Mouse (Mus musculus): ENCODE measurements around the gene Dmrtc2.
"Not testable (repeated sequence)": the region's sequence is repeated elsewhere in the genome, so short reads cannot be mapped to it uniquely, and the experiment has no call there.

Dmrtc2 gene

GRCm38 (mm10) chr7:24869532-24870165 lies at the start of gene Dmrtc2, which contains the start of gene Lypd4:
TSS of gene Dmrtc2 (plus strand) at chr7:24870057.
TSS of gene Lypd4 (minus strand) at chr7:24869941.
- DNase-seq (ENCODE audit: low spot score in 2 of 2): no peak

- DNase-seq (ENCODE audit: low spot score in 2 of 2): no peak
Measured at GRCm38 (mm10) chr7:24824452-24824851, 45.4 kb upstream of the Dmrtc2 start.

- no peak for DNase-seq (ENCODE audit: low spot score in 2 of 2)
Measured at GRCm38 (mm10) chr7:24827181-24827580, 42.7 kb upstream of the Dmrtc2 start.

- not testable (repeated sequence) for DNase-seq (ENCODE audit: low spot score in 2 of 2)
Measured at GRCm38 (mm10) chr7:24838732-24839409, 31.0 kb upstream of the Dmrtc2 start.

- no peak for DNase-seq (ENCODE audit: low spot score in 2 of 2)
Measured at GRCm38 (mm10) chr7:24839410-24839808, 30.4 kb upstream of the Dmrtc2 start.

- no peak for DNase-seq (ENCODE audit: low spot score in 2 of 2)
Measured at GRCm38 (mm10) chr7:24840331-24840730, 29.5 kb upstream of the Dmrtc2 start.

- no peak for DNase-seq (ENCODE audit: low spot score in 2 of 2)
Measured at GRCm38 (mm10) chr7:24841009-24841408, 28.8 kb upstream of the Dmrtc2 start.

GRCm38 (mm10) chr7:24844144-24844543 lies 25.7 kb upstream of the Dmrtc2 start:
- no peak for DNase-seq (ENCODE audit: low spot score in 2 of 2)

- DNase-seq (ENCODE audit: low spot score in 2 of 2): no peak
Measured at GRCm38 (mm10) chr7:24845181-24845580, 24.7 kb upstream of the Dmrtc2 start.

- DNase-seq (ENCODE audit: low spot score in 2 of 2): no peak
Measured at GRCm38 (mm10) chr7:24845713-24846112, 24.1 kb upstream of the Dmrtc2 start.

GRCm38 (mm10) chr7:24846576-24846975 lies 23.3 kb upstream of the Dmrtc2 start:
- not testable (repeated sequence) for DNase-seq (ENCODE audit: low spot score in 2 of 2)

- no peak for DNase-seq (ENCODE audit: low spot score in 2 of 2)
Measured at GRCm38 (mm10) chr7:24850162-24850561, 19.7 kb upstream of the Dmrtc2 start.

- no peak for DNase-seq (ENCODE audit: low spot score in 2 of 2)
Measured at GRCm38 (mm10) chr7:24850899-24851303, 19.0 kb upstream of the Dmrtc2 start.

- no peak for DNase-seq (ENCODE audit: low spot score in 2 of 2)
Measured at GRCm38 (mm10) chr7:24851596-24852325, 18.1 kb upstream of the Dmrtc2 start.

- DNase-seq (ENCODE audit: low spot score in 2 of 2): no peak
Measured at GRCm38 (mm10) chr7:24852557-24853232, 17.2 kb upstream of the Dmrtc2 start.

GRCm38 (mm10) chr7:24853233-24853563 lies 16.7 kb upstream of the Dmrtc2 start:
- DNase-seq (ENCODE audit: low spot score in 2 of 2): no peak

- no peak for DNase-seq (ENCODE audit: low spot score in 2 of 2)
Measured at GRCm38 (mm10) chr7:24853695-24854094, 16.2 kb upstream of the Dmrtc2 start.

GRCm38 (mm10) chr7:24856460-24857120 lies 13.3 kb upstream of the Dmrtc2 start:
- DNase-seq (ENCODE audit: low spot score in 2 of 2): no peak

GRCm38 (mm10) chr7:24859234-24859633 lies 10.6 kb upstream of the Dmrtc2 start:
- DNase-seq (ENCODE audit: low spot score in 2 of 2): no peak

- DNase-seq (ENCODE audit: low spot score in 2 of 2): no peak
Measured at GRCm38 (mm10) chr7:24861913-24862312, 7.9 kb upstream of the Dmrtc2 start, which contains the start of gene Gm9844. TSS of gene Gm9844 (plus strand) at chr7:24862213.

GRCm38 (mm10) chr7:24862853-24863252 lies 7.0 kb upstream of the Dmrtc2 start:
- no peak for DNase-seq (ENCODE audit: low spot score in 2 of 2)

- DNase-seq (ENCODE audit: low spot score in 2 of 2): no peak
Measured at GRCm38 (mm10) chr7:24864156-24864555, 5.7 kb upstream of the Dmrtc2 start.

Data from thymus, postnatal 10 days (tissue).